Mouse (Mus musculus) spleen, adult 2 months (tissue): ENCODE results near the gene 4921539E11Rik.

Experiments used
- CTCF ChIP-seq: fragments of 200-500 bp; IDR thresholded peaks from 2 replicates; pipeline ENCODE4 v1.5.1; 2011; ENCODE audit warnings: mild to moderate bottlenecking, inconsistent platforms; ENCODE audit not compliant: insufficient read depth, insufficient read length, insufficient replicate concordance; ENCODE audit errors: extremely low read depth
- POLR2A ChIP-seq: fragments of 200-500 bp; IDR thresholded peaks from 2 replicates; pipeline ENCODE4 v1.6.1; 2011; ENCODE audit warnings: low read depth, low read length, inconsistent platforms

DNA sequence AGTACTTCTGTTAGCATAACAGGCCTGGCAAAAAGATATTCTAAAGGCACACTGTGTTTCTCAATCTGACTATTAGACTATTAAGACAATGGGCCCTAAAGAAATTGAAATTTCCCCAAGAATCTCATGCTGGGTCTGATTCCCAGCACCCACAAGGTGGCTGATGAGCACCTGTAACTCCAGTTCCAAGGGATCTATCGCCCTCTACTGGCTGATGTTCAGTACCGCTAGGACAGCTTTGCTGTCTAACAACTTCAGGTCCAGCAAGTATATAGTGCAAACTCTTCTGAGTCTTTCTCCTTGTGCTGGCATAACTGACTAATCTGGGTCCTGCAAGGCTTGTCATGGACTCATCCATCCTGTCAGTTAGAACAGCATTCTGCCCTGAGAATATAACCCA is 98.2 kb downstream of the 4921539E11Rik start:
- TF ChIP-seq CTCF (no peak), POLR2A (no peak)
